16 mouse cellular contexts compared by ENCODE assay signal in the genomic region with DNA sequence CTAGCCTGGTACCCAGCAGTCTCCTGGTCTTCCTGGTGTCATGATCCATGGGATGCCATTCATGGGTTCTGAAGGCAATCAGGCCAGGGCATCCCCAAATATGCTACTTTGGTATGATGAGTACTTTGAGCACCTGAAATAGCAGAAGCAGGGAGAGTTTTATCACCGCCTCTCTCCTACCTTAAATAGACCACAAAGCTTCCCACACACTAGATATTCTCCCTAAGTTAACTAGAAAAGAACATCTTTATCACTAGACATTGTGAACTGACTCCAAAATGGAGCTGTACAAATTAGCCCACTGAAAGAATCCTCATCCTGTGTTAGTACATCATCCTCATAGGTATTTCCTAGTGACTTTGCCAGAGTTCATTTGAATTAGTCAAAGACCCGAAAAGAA. TPM values are rescaled to one million over a fixed set of nuclear protein-coding genes. Genes with fewer than 3 reads are reported as not detected.
"Had no signal": no experiment of that assay in that cellular context is flagged by ENCODE, and none has a peak within 500 bp of the region (broad histone marks: within the 10 kb centered on the region; RNA-seq: fewer than 3 reads in every experiment).

No protein-coding gene starts in this region.

- H3K27ac ChIP-seq: kidney, postnatal 0 days; layer of hippocampus, adult 2 months; liver, embryonic 13.5 days; stomach, postnatal 0 days had no signal

- H3K4me3 ChIP-seq: layer of hippocampus, adult 2 months; liver, embryonic 13.5 days had no signal

- DNase-seq: kidney, adult 2 months; kidney, postnatal 25 days; layer of hippocampus, adult 9-11 months; liver, embryonic 13.5 days; lung, adult 2 months; lung, postnatal 14 days; lung, postnatal 4 days; midbrain, embryonic 14.5 days; thymus, postnatal 25 days had no signal

RNA-seq across cellular contexts. Expression of a gene that starts 55.6 kb away (rescaled TPM):
- total RNA-seq: layer of hippocampus, adult 2 months; layer of hippocampus, postnatal 25 days; megakaryocyte progenitor cell, adult 5-6 weeks; megakaryocyte-erythroid progenitor cell, adult 5-6 weeks; midbrain, postnatal 0 days had no signal
